Mouse (Mus musculus) monocyte, adult 5-6 weeks (primary cell): ENCODE results near the gene Bpifa6. TPM values are rescaled to one million over a fixed set of nuclear protein-coding genes. Genes with fewer than 3 reads are reported as not detected.

Experiments
- ATAC-seq: fragments of 153-309, 156-312 bp; replicated peaks from 2 replicates; pipeline ENCODE4 v1.8.0; 2017; ENCODE audit warnings: mild to moderate bottlenecking; ENCODE audit not compliant: low TSS enrichment, insufficient number of reproducible peaks, severe bottlenecking, poor library complexity, low FRiP score
- total RNA-seq: library from RNA; stranded (forward); fragments of 200-1000, 200-491, 200-594 nt; gene quantifications from 3 replicates; pipeline ENCODE4 v1.2.3, GENCODE M21; 2017

Gene Bpifa6
- total RNA-seq: not detected in 3 replicates

GRCm38 (mm10) chr2:153974582-153974981, at the start of gene Bpifa6:
Bpifa6 (plus strand) TSS chr2:153974945.
- ATAC-seq: no peak

- peak; percentile 34; the same call in 1 of the 2 replicates for ATAC-seq
Observed at GRCm38 (mm10) chr2:153929871-153930413, 44.8 kb upstream of the Bpifa6 start.

- ATAC-seq: no peak
Observed at GRCm38 (mm10) chr2:153931125-153931524, 43.6 kb upstream of the Bpifa6 start.

GRCm38 (mm10) chr2:153933311-153933710, 41.4 kb upstream of the Bpifa6 start:
- ATAC-seq: no peak

GRCm38 (mm10) chr2:153935348-153935747, 39.4 kb upstream of the Bpifa6 start:
- no peak for ATAC-seq

- no peak for ATAC-seq
Observed at GRCm38 (mm10) chr2:153937843-153938242, 36.9 kb upstream of the Bpifa6 start, which contains the start of gene Bpifb4. Bpifb4 (plus strand) TSS chr2:153938212.

GRCm38 (mm10) chr2:153943537-153943936, 31.2 kb upstream of the Bpifa6 start:
- ATAC-seq: no peak

- ATAC-seq: no peak
Observed at GRCm38 (mm10) chr2:153944567-153944966, 30.2 kb upstream of the Bpifa6 start.

- ATAC-seq: no peak
Observed at GRCm38 (mm10) chr2:153952897-153953296, 21.8 kb upstream of the Bpifa6 start.

- ATAC-seq: no peak
Observed at GRCm38 (mm10) chr2:153953836-153954235, 20.9 kb upstream of the Bpifa6 start.

- ATAC-seq: no peak
Observed at GRCm38 (mm10) chr2:153962821-153963331, 11.9 kb upstream of the Bpifa6 start.

GRCm38 (mm10) chr2:153963334-153963733, 11.4 kb upstream of the Bpifa6 start:
- no peak for ATAC-seq

GRCm38 (mm10) chr2:153970221-153970620, 4.5 kb upstream of the Bpifa6 start:
- ATAC-seq: no peak

- peak; percentile 56; the same call in 1 of the 2 replicates for ATAC-seq
Observed at GRCm38 (mm10) chr2:153995770-153996169, 21.0 kb downstream of the Bpifa6 start.

- ATAC-seq: no peak
Observed at GRCm38 (mm10) chr2:154000501-154000900, 25.8 kb downstream of the Bpifa6 start.

GRCm38 (mm10) chr2:154001056-154001455, 26.3 kb downstream of the Bpifa6 start:
- ATAC-seq: no peak

- ATAC-seq: no peak
Observed at GRCm38 (mm10) chr2:154004456-154004855, 29.7 kb downstream of the Bpifa6 start.

- ATAC-seq: no peak
Observed at GRCm38 (mm10) chr2:154005094-154005493, 30.3 kb downstream of the Bpifa6 start.

GRCm38 (mm10) chr2:154005734-154006133, 31.0 kb downstream of the Bpifa6 start:
- no peak for ATAC-seq

- ATAC-seq: no peak
Observed at GRCm38 (mm10) chr2:154006331-154006730, 31.6 kb downstream of the Bpifa6 start.

GRCm38 (mm10) chr2:154007381-154007780, 32.6 kb downstream of the Bpifa6 start:
- ATAC-seq: no peak
